Mouse (Mus musculus): ENCODE measurements at regions not wholly inside any gene's neighbourhood (a gene's known extent, or its start where the extent isn't known, plus 50 kb on each side); places are given as distances from the start of the nearest gene placed in this dataset.

GRCm38 (mm10) chr3:61297290-61297689, 64.1 kb upstream of the Rap2b start:
- TF ChIP-seq CTCF (IDR thresholded peaks at IDR 0.05; ENCODE audit: low read depth) (no peak), EP300 (IDR thresholded peaks at IDR 0.05; ENCODE audit: low read depth) (no peak)
